Mouse (Mus musculus) myocyte (in vitro differentiated cells): ENCODE results near the gene Cabp7. TPM values are rescaled to one million over a fixed set of nuclear protein-coding genes. Genes with fewer than 3 reads are reported as not detected.

Source experiments
- H3K27me3 ChIP-seq: one replicate; pipeline ENCODE4 v1.6.1; 2011; ENCODE audit not compliant: control insufficient read depth, insufficient read depth, insufficient read length
- H3K36me3 ChIP-seq: one replicate; pipeline ENCODE4 v1.6.1; 2011; ENCODE audit not compliant: control insufficient read depth, insufficient read depth
- H3K4me2 ChIP-seq: one replicate; pipeline ENCODE4 v1.6.1; 2011; ENCODE audit warnings: low read depth, control low read depth
- H3K4me3 ChIP-seq: one replicate; pipeline ENCODE4 v1.5.1; 2011; ENCODE audit warnings: mild to moderate bottlenecking, control low read depth, moderate library complexity
- H3K79me2 ChIP-seq: one replicate; pipeline ENCODE4 v1.6.1; 2011; ENCODE audit not compliant: control insufficient read depth, insufficient read depth
- H3ac ChIP-seq: one replicate; pipeline ENCODE4 v1.6.1; 2011; ENCODE audit not compliant: control insufficient read depth, insufficient read length
- CEBPB ChIP-seq: IDR thresholded peaks from 2 replicates; pipeline ENCODE4 v1.6.1; 2011; ENCODE audit warnings: mild to moderate bottlenecking, moderate library complexity; ENCODE audit not compliant: poor library complexity, insufficient read depth, severe bottlenecking
- E2F4 ChIP-seq: IDR thresholded peaks from one replicate; pipeline ENCODE4 v1.6.1; 2011; ENCODE audit warnings: mild to moderate bottlenecking, control low read depth, moderate library complexity; ENCODE audit not compliant: insufficient read depth
- MAX ChIP-seq: IDR thresholded peaks from one replicate; pipeline ENCODE4 v1.6.1; 2011; ENCODE audit warnings: low read depth, mild to moderate bottlenecking, control low read depth
- MYOD1 ChIP-seq, 3 experiments: IDR thresholded peaks; one replicate each; pipeline ENCODE4 v1.6.1; 2011; ENCODE audit warnings: control low read depth in 2 of 3, low read depth in 2 of 3, mild to moderate bottlenecking in 2 of 3, moderate library complexity in 1 of 3; ENCODE audit not compliant: insufficient read length in 2 of 3, control insufficient read depth in 1 of 3
- MYOG ChIP-seq, 3 experiments: IDR thresholded peaks; one replicate each; pipeline ENCODE4 v1.6.1; 2011; ENCODE audit warnings: control low read depth in 2 of 3, low read depth in 2 of 3, mild to moderate bottlenecking in 2 of 3; ENCODE audit not compliant: insufficient read length in 2 of 3, control insufficient read depth in 1 of 3, insufficient read depth in 1 of 3
- POLR2A ChIP-seq: IDR thresholded peaks from one replicate; pipeline ENCODE4 v1.6.1; 2011; ENCODE audit warnings: low read depth, mild to moderate bottlenecking, control low read depth, moderate library complexity; ENCODE audit not compliant: insufficient read length
- POLR2AphosphoS2 ChIP-seq: IDR thresholded peaks from one replicate; pipeline ENCODE4 v1.6.1; 2011; ENCODE audit warnings: low read depth, control low read depth; ENCODE audit not compliant: insufficient read length
- REST ChIP-seq: IDR thresholded peaks from one replicate; pipeline ENCODE4 v1.6.1; 2011; ENCODE audit warnings: mild to moderate bottlenecking, control low read depth, moderate library complexity; ENCODE audit not compliant: insufficient read depth, insufficient read length
- SRF ChIP-seq: IDR thresholded peaks from one replicate; pipeline ENCODE4 v1.6.1; 2011; ENCODE audit warnings: low read depth; ENCODE audit not compliant: control insufficient read depth, insufficient read length
- TCF12 ChIP-seq: IDR thresholded peaks from one replicate; pipeline ENCODE4 v1.6.1; 2011; ENCODE audit warnings: mild to moderate bottlenecking, control low read depth; ENCODE audit not compliant: poor library complexity, insufficient read depth, severe bottlenecking
- TCF3 ChIP-seq: IDR thresholded peaks from one replicate; pipeline ENCODE4 v1.6.1; 2011; ENCODE audit warnings: low read depth, control low read depth; ENCODE audit not compliant: insufficient read length
- USF1 ChIP-seq: IDR thresholded peaks from one replicate; pipeline ENCODE4 v1.6.1; 2011; ENCODE audit warnings: low read depth, mild to moderate bottlenecking, control low read depth, moderate library complexity
- polyA plus RNA-seq: library from polyadenylated mRNA; unstranded; fragments of >200 nt; fragmentation: generic; extraction: Trizol; gene quantifications from one replicate; pipeline ENCODE4 v1.2.1, GENCODE M21; 2012; ENCODE audit warnings: missing spikeins

Gene Cabp7
- polyA plus RNA-seq, 1 experiment = 0.08 TPM

DNA sequence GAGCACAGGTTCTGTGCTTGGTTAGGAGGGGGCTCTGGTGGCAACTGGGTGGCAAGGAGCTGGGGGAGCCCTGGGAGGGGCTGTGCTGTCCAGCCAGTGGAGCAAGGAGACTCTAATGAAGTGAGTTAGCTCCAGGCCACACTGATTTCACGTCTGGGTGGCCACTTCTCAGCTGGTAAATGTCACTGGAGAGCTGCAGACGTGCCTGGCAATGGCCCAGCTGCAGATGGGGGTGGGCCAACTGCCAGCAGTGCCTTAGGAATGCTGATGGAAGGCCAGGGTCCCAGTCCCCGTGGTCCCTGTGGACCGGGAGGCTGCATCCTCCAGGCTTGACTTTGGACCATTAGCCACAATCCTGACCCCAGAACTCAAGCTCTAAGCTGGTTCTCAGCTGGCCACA, 13.9 kb upstream of the Cabp7 start:
- Histone ChIP-seq H3K27me3 (peaks cover 12% of the 10 kb centered on the region), H3K4me3 (no peak overlapping the region), H3ac (no peak overlapping the region), H3K4me2 (no peak overlapping the region), H3K79me2 (no peaks in the 10 kb centered on the region), H3K36me3 (no peaks in the 10 kb centered on the region)
- TF ChIP-seq POLR2A (no peak), USF1 (no peak), MYOG (IDR thresholded peaks at IDR 0.05; ENCODE audit: control insufficient read depth in 1 of 3, insufficient read depth in 1 of 3, insufficient read length in 2 of 3, low read depth in 2 of 3) (no peak), REST (no peak), TCF3 (no peak), MYOD1 (IDR thresholded peaks at IDR 0.05; ENCODE audit: control insufficient read depth in 1 of 3, insufficient read length in 2 of 3, low read depth in 2 of 3) (no peak), CEBPB (no peak), SRF (no peak), E2F4 (no peak)

DNA sequence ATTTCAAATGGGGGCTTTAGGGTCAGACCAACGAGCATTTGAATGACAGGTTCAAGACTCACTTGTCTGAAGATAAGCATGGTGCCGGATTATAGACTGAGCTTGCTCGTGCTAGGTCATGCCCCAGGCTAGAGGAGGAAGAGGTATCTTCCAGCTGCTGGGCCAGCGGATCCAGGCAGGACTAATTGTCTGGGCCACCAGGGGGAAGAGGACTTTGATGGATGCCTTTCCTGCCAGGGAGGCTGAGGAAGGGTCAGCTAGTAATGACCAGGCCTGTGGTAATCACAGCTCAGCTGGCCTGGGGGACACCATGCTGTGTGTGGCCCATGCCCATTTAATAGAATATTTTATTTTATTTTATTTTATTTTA, 11.2 kb upstream of the Cabp7 start:
- no peak overlapping the region for H3K4me3 ChIP-seq

DNA sequence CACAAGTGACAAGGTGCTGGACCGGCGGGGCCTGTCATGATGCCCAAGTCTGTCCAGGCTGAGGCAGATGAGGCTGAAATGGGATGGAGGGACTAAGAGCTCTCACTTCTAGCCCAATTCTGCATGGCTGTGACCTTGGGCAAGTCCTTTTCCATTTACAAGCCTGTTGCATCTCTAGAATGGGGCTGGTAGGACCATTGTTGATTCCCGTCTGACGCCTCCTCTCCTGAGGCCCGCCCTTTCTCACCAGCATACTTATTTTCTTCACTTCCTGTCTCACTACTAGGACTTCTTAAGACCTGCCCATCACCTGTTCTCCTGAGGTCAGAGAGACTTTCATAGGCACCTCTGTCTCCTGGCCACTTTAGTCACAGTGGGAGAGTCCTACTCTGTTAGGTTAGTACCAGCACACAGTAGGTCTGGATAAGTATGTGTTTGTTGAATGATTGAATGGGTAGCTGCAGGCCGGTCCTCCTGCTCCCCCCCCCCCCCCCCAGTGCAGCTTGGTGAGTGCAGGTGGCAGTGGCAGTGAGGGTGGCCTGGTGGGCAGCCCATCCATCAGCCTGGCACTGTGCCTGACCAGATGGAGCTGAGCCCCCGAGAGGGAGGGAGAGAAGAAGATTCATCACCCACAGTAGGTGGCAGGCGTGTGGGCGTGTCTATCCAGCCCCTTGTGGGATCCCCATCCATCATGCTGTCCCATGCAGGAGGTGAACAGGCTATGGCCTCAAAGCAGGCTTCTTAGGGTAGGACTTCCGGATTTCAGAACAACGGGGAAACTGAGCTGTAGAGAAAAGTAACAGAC, 10.6 kb upstream of the Cabp7 start:
- Histone ChIP-seq H3K4me2 (no peak overlapping the region), H3K4me3 (no peak overlapping the region), H3ac (no peak overlapping the region), H3K79me2 (no peaks in the 10 kb centered on the region), H3K27me3 (peaks cover 10% of the 10 kb centered on the region), H3K36me3 (no peaks in the 10 kb centered on the region)
- TF ChIP-seq MYOG (IDR thresholded peaks at IDR 0.05; ENCODE audit: control insufficient read depth in 1 of 3, insufficient read depth in 1 of 3, insufficient read length in 2 of 3, low read depth in 2 of 3) = no peak
- TF ChIP-seq POLR2AphosphoS2 = no peak
- TF ChIP-seq TCF12 = no peak
- TF ChIP-seq MYOD1 (IDR thresholded peaks at IDR 0.05; ENCODE audit: control insufficient read depth in 1 of 3, insufficient read length in 2 of 3, low read depth in 2 of 3) = no peak

More for the DNA sequence above, 11.2 kb upstream of the Cabp7 start:
- Histone ChIP-seq H3K4me2 (no peak overlapping the region), H3K79me2 (no peaks in the 10 kb centered on the region), H3K27me3 (peaks cover 13% of the 10 kb centered on the region), H3ac (no peak overlapping the region), H3K36me3 (no peaks in the 10 kb centered on the region)
- TF ChIP-seq MYOD1 (IDR thresholded peaks at IDR 0.05; ENCODE audit: control insufficient read depth in 1 of 3, insufficient read length in 2 of 3, low read depth in 2 of 3) = no peak

- no peak overlapping the region for H3ac ChIP-seq
These were observed 9.9 kb upstream of the Cabp7 start for GRCm38 (mm10) chr11:4756460-4756859.

DNA sequence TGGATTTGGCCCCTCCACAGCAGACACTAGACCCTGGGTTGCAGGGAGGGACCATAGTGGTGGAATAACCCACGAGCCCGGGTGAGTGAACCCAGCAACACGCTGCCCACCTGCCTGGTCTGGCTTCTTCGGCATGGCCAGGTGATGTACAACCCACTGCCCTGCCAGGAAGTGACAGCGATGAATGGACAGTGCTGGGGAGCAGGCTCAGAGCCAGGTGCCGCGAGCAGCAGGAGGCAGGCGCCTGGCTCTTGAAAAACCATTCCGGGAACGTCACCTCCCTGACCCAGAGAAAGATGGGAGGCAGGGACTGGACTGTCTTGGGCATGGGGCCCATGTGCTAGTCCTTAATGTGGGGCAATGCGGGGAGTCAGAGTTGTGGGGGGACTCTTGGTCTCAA, 8.3 kb upstream of the Cabp7 start:
- peaks cover 5% of the 10 kb centered on the region for H3K27me3 ChIP-seq
- no peak for TF ChIP-seq MAX
- no peak for TF ChIP-seq TCF3
- TF ChIP-seq SRF = no peak
- TF ChIP-seq USF1 = no peak
- TF ChIP-seq CEBPB = no peak
- TF ChIP-seq REST = no peak
- no peak for TF ChIP-seq POLR2AphosphoS2
- no peak for TF ChIP-seq MYOD1 (IDR thresholded peaks at IDR 0.05; ENCODE audit: control insufficient read depth in 1 of 3, insufficient read length in 2 of 3, low read depth in 2 of 3)
- no peak for TF ChIP-seq MYOG (IDR thresholded peaks at IDR 0.05; ENCODE audit: control insufficient read depth in 1 of 3, insufficient read depth in 1 of 3, insufficient read length in 2 of 3, low read depth in 2 of 3)
- no peak for TF ChIP-seq E2F4
- TF ChIP-seq POLR2A = no peak
- no peak for TF ChIP-seq TCF12
- H3K36me3 ChIP-seq = no peaks in the 10 kb centered on the region

More at GRCm38 (mm10) chr11:4756460-4756859, 9.9 kb upstream of the Cabp7 start:
- TF ChIP-seq CEBPB (no peak), SRF (no peak), MAX (no peak), POLR2A (no peak), MYOD1 (IDR thresholded peaks at IDR 0.05; ENCODE audit: control insufficient read depth in 1 of 3, insufficient read length in 2 of 3, low read depth in 2 of 3) (no peak), POLR2AphosphoS2 (no peak), TCF12 (no peak), TCF3 (no peak), USF1 (no peak), REST (no peak), E2F4 (no peak), MYOG (IDR thresholded peaks at IDR 0.05; ENCODE audit: control insufficient read depth in 1 of 3, insufficient read depth in 1 of 3, insufficient read length in 2 of 3, low read depth in 2 of 3) (no peak)
- Histone ChIP-seq H3K4me3 (no peak overlapping the region), H3K27me3 (peaks cover 5% of the 10 kb centered on the region), H3K79me2 (no peaks in the 10 kb centered on the region), H3K4me2 (no peak overlapping the region), H3K36me3 (no peaks in the 10 kb centered on the region)

More for the DNA sequence above, 8.3 kb upstream of the Cabp7 start:
- Histone ChIP-seq H3ac (no peak overlapping the region), H3K4me2 (no peak overlapping the region), H3K4me3 (no peak overlapping the region), H3K79me2 (no peaks in the 10 kb centered on the region)
